Mouse (Mus musculus) erythroblast, adult 5-6 weeks (primary cell): ENCODE data around the gene Hoxd4. TPM values are rescaled to one million over a fixed set of nuclear protein-coding genes. Genes with fewer than 3 reads are reported as not detected.

Experiments used
- ATAC-seq: replicated peaks from 2 replicates; pipeline ENCODE4 v1.8.0; 2016; ENCODE audit warnings: moderate number of reproducible peaks, mild to moderate bottlenecking, moderate TSS enrichment, inconsistent platforms; ENCODE audit not compliant: poor library complexity, low FRiP score, severe bottlenecking
- total RNA-seq, 2 experiments: library from RNA; stranded (forward) in 1 of 2; stranded (reverse) in 1 of 2; fragments of 150-400 nt in 1 of 2; fragments of 200-764, 138-1000 nt in 1 of 2; gene quantifications; 2 replicates each; pipeline versions ENCODE4 v1.2.3 to v1.2.4; 2015 to 2017; ENCODE audit warnings: low replicate concordance in 2 of 2

The Hoxd4 gene
- total RNA-seq, 2 experiments from 2014 or later = not detected

- no peak for ATAC-seq
These were observed 12.7 kb downstream of the Hoxd4 start for GRCm38 (mm10) chr2:74724244-74725015.

- ATAC-seq = no peak
These were observed 13.4 kb downstream of the Hoxd4 start for GRCm38 (mm10) chr2:74725171-74725570.

- ATAC-seq = no peak
These were observed 14.8 kb downstream of the Hoxd4 start, which contains the start of gene Gm28230 for GRCm38 (mm10) chr2:74726551-74726950. Gene Gm28230 (plus strand): TSS chr2:74726728.

GRCm38 (mm10) chr2:74726973-74727639 is 15.4 kb downstream of the Hoxd4 start:
- no peak for ATAC-seq

GRCm38 (mm10) chr2:74727640-74728302 is 16.0 kb downstream of the Hoxd4 start:
- no peak for ATAC-seq

- no peak for ATAC-seq
These were observed 16.6 kb downstream of the Hoxd4 start for GRCm38 (mm10) chr2:74728303-74728680.

GRCm38 (mm10) chr2:74730331-74730730 is 18.6 kb downstream of the Hoxd4 start:
- no peak for ATAC-seq

GRCm38 (mm10) chr2:74731055-74731454 is 19.3 kb downstream of the Hoxd4 start:
- no peak for ATAC-seq

- no peak for ATAC-seq
These were observed 20.2 kb downstream of the Hoxd4 start for GRCm38 (mm10) chr2:74731799-74732512.

GRCm38 (mm10) chr2:74732513-74733316 is 21.0 kb downstream of the Hoxd4 start:
- no peak for ATAC-seq

- no peak for ATAC-seq
These were observed 21.6 kb downstream of the Hoxd4 start for GRCm38 (mm10) chr2:74733317-74733661.

GRCm38 (mm10) chr2:74733765-74734164 is 22.0 kb downstream of the Hoxd4 start:
- no peak for ATAC-seq

GRCm38 (mm10) chr2:74734451-74734850 is 22.7 kb downstream of the Hoxd4 start:
- no peak for ATAC-seq

GRCm38 (mm10) chr2:74734996-74735811 is 23.5 kb downstream of the Hoxd4 start:
- ATAC-seq = no peak

GRCm38 (mm10) chr2:74735851-74736687 is 24.3 kb downstream of the Hoxd4 start:
- ATAC-seq = no peak

GRCm38 (mm10) chr2:74736688-74737577 is 25.2 kb downstream of the Hoxd4 start:
- no peak for ATAC-seq

- no peak for ATAC-seq
These were observed 25.9 kb downstream of the Hoxd4 start for GRCm38 (mm10) chr2:74737578-74738070.
